Mouse (Mus musculus): ENCODE measurements around the gene Med15. TPM values are rescaled to one million over a fixed set of nuclear protein-coding genes. Genes with fewer than 3 reads are reported as not detected.
A peak's percentile ranks its signal among the peaks of the same experiment; 100 is the strongest.
"Not testable (repeated sequence)": the region's sequence is repeated elsewhere in the genome, so short reads cannot be mapped to it uniquely, and the experiment has no call there.

The Med15 gene
- polyA plus RNA-seq, 1 experiment, result 86.1 TPM

- Histone ChIP-seq H3K27ac (ENCODE audit: control insufficient read depth, insufficient read depth, low read depth, low read length) (peak within 1 kb of the TSS; percentile 61), H3K27me3 (ENCODE audit: control insufficient read depth, insufficient read depth, low read length) (no peaks in the 10 kb centered on the region)
Observed at GRCm38 (mm10) chr16:17619198-17620105, 113.2 kb downstream of the Med15 start, which contains the start of gene Smpd4. Gene Smpd4 (plus strand): TSS chr16:17619354.

DNA sequence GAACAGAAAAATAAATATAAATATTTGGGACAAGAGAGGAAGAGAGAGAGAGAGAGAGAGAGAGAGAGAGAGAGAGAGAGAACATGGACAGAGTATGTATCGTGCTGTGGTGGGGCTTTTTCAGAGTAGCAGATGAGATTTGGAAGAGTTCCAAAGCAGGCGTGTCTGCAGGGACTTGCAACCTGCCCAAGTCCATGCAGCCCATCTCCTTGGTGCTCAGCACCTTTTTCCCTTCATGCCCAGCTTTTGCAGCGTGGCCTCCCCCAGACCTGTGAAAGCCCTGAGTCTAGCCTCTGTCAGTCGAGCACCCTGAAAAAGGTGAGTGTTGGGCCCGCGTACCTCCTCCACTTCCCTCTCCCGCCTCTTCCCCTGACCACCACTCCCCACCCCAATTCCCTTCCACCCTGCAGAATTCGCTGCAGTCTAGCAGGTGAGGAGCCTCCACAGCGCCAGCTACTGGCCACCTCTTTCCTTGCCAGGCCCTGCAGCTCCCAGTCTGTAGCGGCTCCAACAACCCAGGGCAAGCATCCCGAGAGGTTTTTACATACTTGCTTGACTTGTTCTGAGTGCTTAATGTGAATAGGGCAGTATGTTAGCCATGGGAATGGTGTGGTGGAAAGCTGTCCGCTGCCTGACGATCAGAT, 114.6 kb downstream of the Med15 start:
- H3K27me3 ChIP-seq (ENCODE audit: control insufficient read depth, insufficient read depth, low read length), result no peaks in the 10 kb centered on the region
- no peaks in the 10 kb centered on the region; the same call in 1 of the 2 replicates for H3K36me3 ChIP-seq (ENCODE audit: control insufficient read depth, insufficient read depth, low read length)
- H3K4me3 ChIP-seq (ENCODE audit: control insufficient read depth, low read depth, low read length), result no peak overlapping the region
- no peak overlapping the region for H3K27ac ChIP-seq (ENCODE audit: control insufficient read depth, insufficient read depth, low read depth, low read length)
- peak; percentile 77; the same call in 1 of the 2 replicates for TF ChIP-seq CTCF (IDR thresholded peaks at IDR 0.05; ENCODE audit: control insufficient read depth, insufficient read depth, insufficient replicate concordance, low read depth, low read length)
- no peak for TF ChIP-seq POLR2A (IDR thresholded peaks at IDR 0.05; ENCODE audit: control insufficient read depth, low read depth, low read length)
- peaks cover 11% of the 10 kb centered on the region for H3K4me1 ChIP-seq (ENCODE audit: control insufficient read depth, insufficient read depth, low read length)

More at GRCm38 (mm10) chr16:17619198-17620105, 113.2 kb downstream of the Med15 start, which contains the start of gene Smpd4:
- peak within 1 kb of the TSS; percentile 98 for H3K4me3 ChIP-seq (ENCODE audit: control insufficient read depth, low read depth, low read length)
- TF ChIP-seq CTCF (IDR thresholded peaks at IDR 0.05; ENCODE audit: control insufficient read depth, insufficient read depth, insufficient replicate concordance, low read depth, low read length) (no peak), POLR2A (IDR thresholded peaks at IDR 0.05; ENCODE audit: control insufficient read depth, low read depth, low read length) (peak; percentile 54; the same call in 1 of the 2 replicates)
- no peaks in the 10 kb centered on the region; the same call in 1 of the 2 replicates for H3K36me3 ChIP-seq (ENCODE audit: control insufficient read depth, insufficient read depth, low read length)
- peaks cover 11% of the 10 kb centered on the region for H3K4me1 ChIP-seq (ENCODE audit: control insufficient read depth, insufficient read depth, low read length)

- peaks cover 11% of the 10 kb centered on the region for H3K4me1 ChIP-seq (ENCODE audit: control insufficient read depth, insufficient read depth, low read length)
- no peak overlapping the region for H3K4me3 ChIP-seq (ENCODE audit: control insufficient read depth, low read depth, low read length)
- TF ChIP-seq POLR2A (IDR thresholded peaks at IDR 0.05; ENCODE audit: control insufficient read depth, low read depth, low read length) (no peak), CTCF (IDR thresholded peaks at IDR 0.05; ENCODE audit: control insufficient read depth, insufficient read depth, insufficient replicate concordance, low read depth, low read length) (no peak)
- H3K27me3 ChIP-seq (ENCODE audit: control insufficient read depth, insufficient read depth, low read length), result no peaks in the 10 kb centered on the region
- H3K36me3 ChIP-seq (ENCODE audit: control insufficient read depth, insufficient read depth, low read length), result no peaks in the 10 kb centered on the region
- no peak overlapping the region for H3K27ac ChIP-seq (ENCODE audit: control insufficient read depth, insufficient read depth, low read depth, low read length)
Observed at GRCm38 (mm10) chr16:17616212-17616611, 116.5 kb downstream of the Med15 start.

DNA sequence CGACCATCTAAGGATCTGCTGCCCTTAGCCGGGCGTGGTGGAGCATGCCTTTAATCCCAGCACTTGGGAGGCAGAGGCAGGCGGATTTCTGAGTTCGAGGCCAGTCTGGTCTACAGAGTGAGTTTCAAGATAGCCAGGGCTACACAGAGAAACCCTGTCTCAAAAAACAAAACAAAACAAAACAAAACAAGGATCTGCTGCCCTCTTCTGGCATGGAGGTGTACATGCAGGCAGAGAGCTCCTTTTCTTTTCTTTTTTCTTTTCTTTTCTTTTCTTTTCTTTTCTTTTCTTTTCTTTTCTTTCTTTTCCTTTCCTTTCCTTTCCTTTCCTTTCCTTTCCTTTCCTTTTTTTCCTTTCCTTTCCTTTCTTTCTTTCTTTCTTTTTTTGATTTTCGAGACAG, 118.0 kb downstream of the Med15 start:
- not testable (repeated sequence) for H3K4me1 ChIP-seq (ENCODE audit: control insufficient read depth, insufficient read depth, low read length); H3K4me3 ChIP-seq (ENCODE audit: control insufficient read depth, low read depth, low read length); H3K27ac ChIP-seq (ENCODE audit: control insufficient read depth, insufficient read depth, low read depth, low read length); H3K27me3 ChIP-seq (ENCODE audit: control insufficient read depth, insufficient read depth, low read length); H3K36me3 ChIP-seq (ENCODE audit: control insufficient read depth, insufficient read depth, low read length)

DNA sequence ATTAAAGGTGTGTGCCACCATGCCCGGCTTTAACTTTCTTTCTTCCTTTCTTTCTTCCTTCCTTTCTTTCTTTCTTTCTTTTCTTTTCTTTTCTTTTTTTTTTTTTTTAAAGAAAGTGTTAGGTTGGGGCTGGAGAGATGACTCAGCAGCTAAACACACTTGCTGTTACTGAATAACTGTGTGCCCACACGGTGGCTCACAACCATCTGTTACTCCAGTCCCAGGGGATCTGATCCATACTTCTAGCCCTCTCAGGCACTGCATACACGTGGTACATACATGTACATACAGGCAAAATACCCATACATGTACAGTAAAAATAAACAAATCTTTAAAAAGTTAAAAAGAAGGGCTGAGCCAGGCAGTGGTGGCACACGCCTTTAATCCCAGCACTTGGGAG, 121.3 kb downstream of the Med15 start:
- Histone ChIP-seq H3K4me1 (ENCODE audit: control insufficient read depth, insufficient read depth, low read length) (no peaks in the 10 kb centered on the region), H3K36me3 (ENCODE audit: control insufficient read depth, insufficient read depth, low read length) (no peaks in the 10 kb centered on the region), H3K27ac (ENCODE audit: control insufficient read depth, insufficient read depth, low read depth, low read length) (no peak overlapping the region), H3K27me3 (ENCODE audit: control insufficient read depth, insufficient read depth, low read length) (no peaks in the 10 kb centered on the region), H3K4me3 (ENCODE audit: control insufficient read depth, low read depth, low read length) (no peak overlapping the region)
- TF ChIP-seq CTCF (IDR thresholded peaks at IDR 0.05; ENCODE audit: control insufficient read depth, insufficient read depth, insufficient replicate concordance, low read depth, low read length), result no peak
- TF ChIP-seq POLR2A (IDR thresholded peaks at IDR 0.05; ENCODE audit: control insufficient read depth, low read depth, low read length), result no peak

DNA sequence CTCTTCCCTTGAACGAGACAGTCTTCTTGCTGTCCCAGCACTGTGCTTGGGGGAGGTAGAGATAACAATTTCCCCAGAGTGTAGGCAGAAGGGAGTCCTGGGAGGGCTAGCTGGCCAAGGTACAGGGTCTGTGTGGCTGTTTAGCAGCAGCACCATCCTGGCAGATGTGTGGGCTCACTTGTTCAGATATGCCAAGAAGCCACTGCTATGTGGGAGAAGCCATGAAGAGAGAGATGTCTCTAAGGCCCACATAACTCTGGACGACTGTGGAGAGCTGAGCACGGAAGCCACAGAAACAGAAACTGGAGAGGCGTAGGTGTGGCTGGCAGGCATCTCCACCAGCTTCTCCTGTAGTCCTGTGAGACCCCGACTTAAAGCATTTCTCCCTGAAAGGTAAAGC, 127.0 kb downstream of the Med15 start:
- H3K4me3 ChIP-seq (ENCODE audit: control insufficient read depth, low read depth, low read length), result no peak overlapping the region

GRCm38 (mm10) chr16:17604941-17605340, 127.8 kb downstream of the Med15 start:
- Histone ChIP-seq H3K4me3 (ENCODE audit: control insufficient read depth, low read depth, low read length) (no peak overlapping the region), H3K4me1 (ENCODE audit: control insufficient read depth, insufficient read depth, low read length) (no peaks in the 10 kb centered on the region), H3K36me3 (ENCODE audit: control insufficient read depth, insufficient read depth, low read length) (no peaks in the 10 kb centered on the region), H3K27ac (ENCODE audit: control insufficient read depth, insufficient read depth, low read depth, low read length) (no peak overlapping the region), H3K27me3 (ENCODE audit: control insufficient read depth, insufficient read depth, low read length) (no peaks in the 10 kb centered on the region)
- TF ChIP-seq POLR2A (IDR thresholded peaks at IDR 0.05; ENCODE audit: control insufficient read depth, low read depth, low read length) (no peak), CTCF (IDR thresholded peaks at IDR 0.05; ENCODE audit: control insufficient read depth, insufficient read depth, insufficient replicate concordance, low read depth, low read length) (no peak)

More for the DNA sequence above, 127.0 kb downstream of the Med15 start:
- Histone ChIP-seq H3K36me3 (ENCODE audit: control insufficient read depth, insufficient read depth, low read length) (no peaks in the 10 kb centered on the region), H3K27ac (ENCODE audit: control insufficient read depth, insufficient read depth, low read depth, low read length) (no peak overlapping the region), H3K27me3 (ENCODE audit: control insufficient read depth, insufficient read depth, low read length) (no peaks in the 10 kb centered on the region), H3K4me1 (ENCODE audit: control insufficient read depth, insufficient read depth, low read length) (no peaks in the 10 kb centered on the region)
- TF ChIP-seq POLR2A (IDR thresholded peaks at IDR 0.05; ENCODE audit: control insufficient read depth, low read depth, low read length), result no peak

Other genes with a start within 250 kb of the Med15 start
- gene Aifm3, start 243.3 kb downstream of the Med15 start, polyA plus RNA-seq (2012; rRNA removed), result 3.5 and 4.6 TPM in 2 replicates
- gene Lztr1, start 224.2 kb downstream of the Med15 start, polyA plus RNA-seq (2012; rRNA removed), result 55.8 and 57.5 TPM in 2 replicates
- gene Thap7, start 201.8 kb downstream of the Med15 start, polyA plus RNA-seq (2012; rRNA removed), result 154 and 171 TPM in 2 replicates
- 0.31 and 0.54 TPM in 2 replicates for gene Lrrc74b, start 171.6 kb downstream of the Med15 start, polyA plus RNA-seq (2012; rRNA removed)
- 0.73 and 1.1 TPM in 2 replicates for gene P2rx6, start 171.0 kb downstream of the Med15 start, polyA plus RNA-seq (2012; rRNA removed)
- 49.9 and 55.6 TPM in 2 replicates for gene Slc7a4, start 149.7 kb downstream of the Med15 start, polyA plus RNA-seq (2012; rRNA removed)
- gene Smpd4, start 113.5 kb downstream of the Med15 start, polyA plus RNA-seq (2012; rRNA removed), result 280 and 291 TPM in 2 replicates
- gene Ccdc74a, start 86.4 kb downstream of the Med15 start, polyA plus RNA-seq (2012; rRNA removed), result 120 and 138 TPM in 2 replicates
- gene Klhl22, start 26.7 kb upstream of the Med15 start, polyA plus RNA-seq (2012; rRNA removed), result 9.1 and 9.4 TPM in 2 replicates
- 4.1 and 5.6 TPM in 2 replicates for gene Scarf2, start 64.4 kb upstream of the Med15 start, polyA plus RNA-seq (2012; rRNA removed)
- 4.5 and 5.6 TPM in 2 replicates for gene B830017H08Rik, start 100.2 kb upstream of the Med15 start, polyA plus RNA-seq (2012; rRNA removed)
- 13.9 and 17.9 TPM in 2 replicates for gene Car15, start 105.5 kb upstream of the Med15 start, polyA plus RNA-seq (2012; rRNA removed)
- 3.1 and 3.2 TPM in 2 replicates for gene Gm20518, start 158.8 kb upstream of the Med15 start, polyA plus RNA-seq (2012; rRNA removed)
- 175 and 177 TPM in 2 replicates for gene Tssk1, start 161.3 kb upstream of the Med15 start, polyA plus RNA-seq (2012; rRNA removed)
- 259 and 263 TPM in 2 replicates for gene Dgcr2, start 165.7 kb upstream of the Med15 start, polyA plus RNA-seq (2012; rRNA removed)
- gene Tssk2, start 165.7 kb upstream of the Med15 start, polyA plus RNA-seq (2012; rRNA removed), result 845 and 898 TPM in 2 replicates
- 27.2 and 28.3 TPM in 2 replicates for gene Ess2, start 178.5 kb upstream of the Med15 start, polyA plus RNA-seq (2012; rRNA removed)
- gene Gsc2, start 182.2 kb upstream of the Med15 start, polyA plus RNA-seq (2012; rRNA removed), result 7.7 and 8.9 TPM in 2 replicates
- 45.4 and 52.8 TPM in 2 replicates for gene Slc25a1, start 195.3 kb upstream of the Med15 start, polyA plus RNA-seq (2012; rRNA removed)
- not detected in 2 replicates for gene Vpreb2, start 247.5 kb upstream of the Med15 start, polyA plus RNA-seq (2012; rRNA removed)

Measured in testis, adult 2 months (tissue).